Mouse (Mus musculus) kidney, adult 2 months (tissue): ENCODE data around the gene Mgarp.
"Not testable (repeated sequence)": the region's sequence is repeated elsewhere in the genome, so short reads cannot be mapped to it uniquely, and the experiment has no call there.

ENCODE experiments used
- CTCF ChIP-seq: fragments of 200-500 bp; conservative IDR thresholded peaks from 2 replicates; pipeline ENCODE4 v1.5.1; 2011; ENCODE audit warnings: low read depth, mild to moderate bottlenecking, control low read depth, low read length, moderate library complexity, mixed read lengths; ENCODE audit not compliant: insufficient read depth, insufficient read length
- POLR2A ChIP-seq: fragments of 200-500 bp; IDR thresholded peaks from one replicate; pipeline ENCODE4 v1.6.1; 2011; ENCODE audit warnings: low read depth, low read length, control low read depth

DNA sequence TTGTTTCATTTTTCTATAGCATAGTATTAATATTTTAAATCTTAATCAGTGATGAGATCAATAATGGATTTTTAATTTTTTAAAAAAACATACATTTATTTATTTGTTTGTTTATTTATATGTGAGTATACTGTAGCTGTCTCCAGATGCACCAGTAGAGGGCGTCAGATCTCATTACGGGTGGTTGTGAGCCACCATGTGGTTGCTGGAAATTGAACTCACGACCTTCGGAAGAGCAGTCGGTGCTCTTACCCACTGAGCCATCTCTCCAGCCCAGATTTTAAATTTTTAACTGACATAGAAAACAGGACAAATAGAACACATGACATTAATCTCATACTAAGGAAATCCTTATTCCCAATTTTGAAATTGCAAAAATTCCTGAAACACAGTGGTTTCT lies 37.8 kb upstream of the Mgarp start:
- not testable (repeated sequence) for TF ChIP-seq POLR2A, CTCF
